Mouse (Mus musculus) lung, postnatal 10 days (tissue): Measurements from ENCODE around the gene Slc25a19.
A peak's percentile ranks its signal among the peaks of the same experiment; 100 is the strongest.

ENCODE experiments used
- DNase-seq: peaks from one replicate; pipeline ENCODE4 v3.0.0; 2021

The Slc25a19 gene

GRCm38 (mm10) chr11:115627705-115628464, at the start of gene Slc25a19:
Gene Slc25a19, minus strand, starts transcription at chr11:115628295.
- DNase-seq, result peak; percentile 100

GRCm38 (mm10) chr11:115677511-115677910, 49.4 kb upstream of the Slc25a19 start:
- no peak for DNase-seq

GRCm38 (mm10) chr11:115676738-115677137, 48.6 kb upstream of the Slc25a19 start:
- DNase-seq, result no peak

GRCm38 (mm10) chr11:115674235-115674865, 46.3 kb upstream of the Slc25a19 start:
- DNase-seq, result no peak

GRCm38 (mm10) chr11:115673471-115674234, 45.6 kb upstream of the Slc25a19 start:
- DNase-seq, result no peak

- DNase-seq, result no peak
These were observed 44.3 kb upstream of the Slc25a19 start for GRCm38 (mm10) chr11:115672226-115672987.

- DNase-seq, result peak; percentile 45
These were observed 42.5 kb upstream of the Slc25a19 start for GRCm38 (mm10) chr11:115670451-115671050.

GRCm38 (mm10) chr11:115663676-115664335, 35.7 kb upstream of the Slc25a19 start:
- DNase-seq, result no peak

GRCm38 (mm10) chr11:115660376-115660775, 32.3 kb upstream of the Slc25a19 start:
- no peak for DNase-seq

- no peak for DNase-seq
These were observed 30.4 kb upstream of the Slc25a19 start for GRCm38 (mm10) chr11:115658521-115658920.

- DNase-seq, result no peak
These were observed 26.0 kb upstream of the Slc25a19 start for GRCm38 (mm10) chr11:115654128-115654527.

GRCm38 (mm10) chr11:115653194-115653593, 25.1 kb upstream of the Slc25a19 start:
- DNase-seq, result no peak

- DNase-seq, result no peak
These were observed 23.6 kb upstream of the Slc25a19 start for GRCm38 (mm10) chr11:115651680-115652079.

GRCm38 (mm10) chr11:115649706-115650105, 21.6 kb upstream of the Slc25a19 start:
- no peak for DNase-seq

GRCm38 (mm10) chr11:115647459-115647858, 19.4 kb upstream of the Slc25a19 start:
- DNase-seq, result peak; percentile 79

GRCm38 (mm10) chr11:115646439-115646838, 18.3 kb upstream of the Slc25a19 start:
- DNase-seq, result no peak

- DNase-seq, result peak; percentile 33
These were observed 17.4 kb upstream of the Slc25a19 start for GRCm38 (mm10) chr11:115645498-115645897.

- DNase-seq, result no peak
These were observed 16.2 kb upstream of the Slc25a19 start for GRCm38 (mm10) chr11:115644308-115644707.

- no peak for DNase-seq
These were observed 15.2 kb upstream of the Slc25a19 start for GRCm38 (mm10) chr11:115643265-115643664.

GRCm38 (mm10) chr11:115642705-115643104, 14.6 kb upstream of the Slc25a19 start:
- DNase-seq, result no peak

- no peak for DNase-seq
These were observed 13.6 kb upstream of the Slc25a19 start for GRCm38 (mm10) chr11:115641664-115642036.
